Mouse (Mus musculus) spleen, adult 2 months (tissue): Measurements from ENCODE around the gene Tnf.

Experiments
- CTCF ChIP-seq: fragments of 200-500 bp; IDR thresholded peaks from 2 replicates; pipeline ENCODE4 v1.5.1; 2011; ENCODE audit warnings: mild to moderate bottlenecking, inconsistent platforms; ENCODE audit not compliant: insufficient read depth, insufficient read length, insufficient replicate concordance; ENCODE audit errors: extremely low read depth
- POLR2A ChIP-seq: fragments of 200-500 bp; IDR thresholded peaks from 2 replicates; pipeline ENCODE4 v1.6.1; 2011; ENCODE audit warnings: low read depth, low read length, inconsistent platforms

DNA sequence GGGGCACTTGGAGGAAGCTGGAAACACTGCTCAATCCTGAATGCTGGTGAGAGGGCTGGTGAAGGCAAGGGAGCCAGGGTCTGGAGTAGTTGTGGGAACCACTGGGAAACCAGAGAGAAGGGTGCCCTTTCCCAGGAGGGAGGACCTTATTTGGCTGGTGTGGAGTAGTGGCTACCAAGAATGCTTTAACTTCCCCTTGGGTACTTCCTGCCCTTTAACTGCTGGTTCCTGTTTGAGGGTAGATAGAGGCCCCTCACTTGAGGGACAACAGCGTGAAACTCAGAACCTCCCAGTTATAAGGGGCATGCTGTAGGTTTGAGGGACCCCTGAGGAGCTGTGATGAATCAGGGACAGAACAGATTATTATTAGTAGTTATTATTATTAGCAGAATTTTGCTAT lies 12.6 kb downstream of the Tnf start:
- peak; percentile 34; the same call in 1 of the 2 replicates for TF ChIP-seq POLR2A
- no peak for TF ChIP-seq CTCF
